Mouse (Mus musculus): ENCODE data around the gene Tollip.

DNA sequence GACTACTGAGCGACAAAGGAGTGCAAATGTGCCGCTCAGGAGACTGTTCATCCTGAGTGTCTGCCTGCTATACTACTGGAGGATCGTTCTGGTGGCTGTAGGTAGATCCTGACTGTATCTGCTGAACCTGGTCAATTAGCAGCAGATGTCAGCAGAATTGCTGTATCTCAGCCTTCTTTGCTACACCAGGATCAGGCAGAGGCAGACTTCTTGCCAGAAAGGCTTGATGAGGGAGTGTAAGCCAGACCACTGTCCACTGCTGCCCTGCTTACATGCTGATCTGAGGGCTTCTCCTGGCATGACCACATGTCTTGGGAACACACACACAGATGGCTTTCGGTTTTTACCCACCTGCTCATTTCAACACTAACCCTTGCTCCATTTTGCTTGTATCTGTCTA is 33.5 kb upstream of the Tollip start:
- TF ChIP-seq CTCF (conservative IDR thresholded peaks at IDR 0.05; ENCODE audit: low read length) = no peak
- no peak for TF ChIP-seq NANOG (IDR thresholded peaks at IDR 0.05; ENCODE audit: borderline replicate concordance, low read length)
- no peak for TF ChIP-seq POU5F1 (IDR thresholded peaks at IDR 0.05; ENCODE audit: borderline replicate concordance, low read length)
